ENCODE assay signal across 24 mouse cellular contexts in the genomic region with DNA sequence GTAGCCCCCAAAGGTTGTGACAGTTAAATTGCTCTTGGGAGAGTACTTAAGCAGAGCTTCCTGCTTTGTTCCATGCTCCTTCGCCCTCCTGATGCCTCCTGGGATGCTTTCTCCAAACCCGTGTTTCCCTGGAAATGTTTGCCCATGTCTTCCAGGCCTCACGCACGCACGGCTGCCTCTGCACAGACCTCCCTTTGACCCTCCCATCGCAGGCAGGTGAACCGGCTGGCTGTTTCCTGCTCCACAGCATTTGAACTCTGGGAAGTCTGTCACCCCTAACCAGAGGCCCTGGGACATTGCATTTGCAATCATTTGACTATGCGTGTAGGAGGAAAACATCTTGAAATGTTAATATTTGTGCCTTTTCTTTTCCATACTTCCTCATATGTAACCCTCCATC. TPM values are rescaled to one million over a fixed set of nuclear protein-coding genes. Genes with fewer than 3 reads are reported as not detected.
"Had no signal": no experiment of that assay in that cellular context is flagged by ENCODE, and none has a peak within 500 bp of the region (broad histone marks: within the 10 kb centered on the region; RNA-seq: fewer than 3 reads in every experiment).

No protein-coding gene starts in this region.

- DNase-seq: left cerebral cortex, postnatal 4 days; liver, postnatal 0 days; lung, embryonic 14.5 days; lung, postnatal 36 days; right cerebral cortex, adult 18-20 months; right cerebral cortex, postnatal 25 days; spleen, adult 18-20 months; thymus, adult 2 months; thymus, postnatal 14 days had no signal

- H3K4me2 ChIP-seq: intestine, embryonic 15.5 days; limb, embryonic 12.5 days; limb, embryonic 15.5 days; liver, embryonic 11.5 days; lung, embryonic 14.5 days; midbrain, embryonic 13.5 days; neural tube, embryonic 12.5 days; neural tube, embryonic 15.5 days; stomach, embryonic 15.5 days had no signal

- H3K27me3 ChIP-seq: intestine, embryonic 15.5 days; limb, embryonic 15.5 days; midbrain, embryonic 13.5 days; neural tube, embryonic 12.5 days; neural tube, embryonic 15.5 days; stomach, embryonic 15.5 days had no signal

- H3K27ac ChIP-seq: intestine, embryonic 15.5 days; limb, embryonic 12.5 days; limb, embryonic 15.5 days; liver, embryonic 14.5 days; midbrain, embryonic 10.5 days; midbrain, embryonic 13.5 days; neural tube, embryonic 12.5 days; neural tube, embryonic 15.5 days; stomach, embryonic 15.5 days had no signal

- ATAC-seq: hindbrain, embryonic 16.5 days; intestine, embryonic 15.5 days; liver, postnatal 0 days; lung, postnatal 0 days; midbrain, embryonic 13.5 days; midbrain, embryonic 16.5 days had no signal

- H3K9ac ChIP-seq: intestine, embryonic 15.5 days; limb, embryonic 12.5 days; limb, embryonic 15.5 days; liver, embryonic 14.5 days; liver, postnatal 0 days; lung, embryonic 14.5 days; midbrain, embryonic 13.5 days; neural tube, embryonic 12.5 days; neural tube, embryonic 15.5 days; stomach, embryonic 15.5 days had no signal

- H3K36me3 ChIP-seq: intestine, embryonic 15.5 days; limb, embryonic 12.5 days; limb, embryonic 15.5 days; midbrain, embryonic 10.5 days; midbrain, embryonic 13.5 days; neural tube, embryonic 12.5 days; neural tube, embryonic 15.5 days; stomach, embryonic 15.5 days had no signal

- H3K4me3 ChIP-seq: intestine, embryonic 15.5 days; limb, embryonic 12.5 days; limb, embryonic 15.5 days; megakaryocyte, embryonic 14.5 days; midbrain, embryonic 10.5 days; midbrain, embryonic 13.5 days; neural tube, embryonic 12.5 days; neural tube, embryonic 15.5 days; stomach, embryonic 15.5 days had no signal

- H3K9me3 ChIP-seq: intestine, embryonic 15.5 days; limb, embryonic 12.5 days; limb, embryonic 15.5 days; midbrain, embryonic 10.5 days; neural tube, embryonic 12.5 days; neural tube, embryonic 15.5 days; stomach, embryonic 15.5 days had no signal

- H3K4me1 ChIP-seq: intestine, embryonic 15.5 days; limb, embryonic 12.5 days; megakaryocyte, embryonic 14.5 days; midbrain, embryonic 13.5 days; neural tube, embryonic 12.5 days; neural tube, embryonic 15.5 days had no signal

RNA-seq across cellular contexts. Expression of a gene that starts 28.0 kb away (rescaled TPM):
- total RNA-seq: layer of hippocampus, adult 18-20 months had no signal

RNA-seq across cellular contexts. Expression of a gene that starts 39.1 kb away (rescaled TPM):
- total RNA-seq: layer of hippocampus, adult 18-20 months had no signal
- polyA plus RNA-seq: limb, embryonic 12.5 days; liver, embryonic 11.5 days; liver, embryonic 14.5 days; liver, postnatal 0 days; lung, embryonic 14.5 days; lung, postnatal 0 days had no signal
